Mouse (Mus musculus) liver, adult (tissue): ENCODE results near the gene Nrxn2.
A peak's percentile ranks its signal among the peaks of the same experiment; 100 is the strongest.

Source experiments
- GATA4 ChIP-seq: IDR thresholded peaks from 2 replicates; pipeline ENCODE4 v1.6.1; 2014; ENCODE audit warnings: mild to moderate bottlenecking, low read length; ENCODE audit not compliant: insufficient replicate concordance

The Nrxn2 gene

GRCm38 (mm10) chr19:6448752-6449151, 30.2 kb downstream of the Nrxn2 start:
- TF ChIP-seq GATA4 = no peak

GRCm38 (mm10) chr19:6449841-6450240, 31.3 kb downstream of the Nrxn2 start:
- TF ChIP-seq GATA4 = no peak

- TF ChIP-seq GATA4 = no peak
Measured at GRCm38 (mm10) chr19:6452030-6452494, 33.5 kb downstream of the Nrxn2 start.

GRCm38 (mm10) chr19:6452672-6453310, 34.3 kb downstream of the Nrxn2 start:
- TF ChIP-seq GATA4 = no peak

- no peak for TF ChIP-seq GATA4
Measured at GRCm38 (mm10) chr19:6453349-6453748, 34.8 kb downstream of the Nrxn2 start.

GRCm38 (mm10) chr19:6454041-6454720, 35.6 kb downstream of the Nrxn2 start:
- TF ChIP-seq GATA4 = no peak

- TF ChIP-seq GATA4 = no peak
Measured at GRCm38 (mm10) chr19:6459504-6459903, 41.0 kb downstream of the Nrxn2 start.

GRCm38 (mm10) chr19:6462841-6463240, 44.3 kb downstream of the Nrxn2 start:
- TF ChIP-seq GATA4 = no peak

GRCm38 (mm10) chr19:6464306-6465071, 46.0 kb downstream of the Nrxn2 start:
- TF ChIP-seq GATA4 = no peak

- TF ChIP-seq GATA4 = no peak
Measured at GRCm38 (mm10) chr19:6465090-6465489, 46.6 kb downstream of the Nrxn2 start.

- no peak for TF ChIP-seq GATA4
Measured at GRCm38 (mm10) chr19:6466945-6467344, 48.4 kb downstream of the Nrxn2 start.

- no peak for TF ChIP-seq GATA4
Measured at GRCm38 (mm10) chr19:6467374-6467979, 48.9 kb downstream of the Nrxn2 start.

- peak; percentile 45; the same call in 1 of the 2 replicates for TF ChIP-seq GATA4
Measured at GRCm38 (mm10) chr19:6471630-6472029, 53.1 kb downstream of the Nrxn2 start.

- TF ChIP-seq GATA4 = no peak
Measured at GRCm38 (mm10) chr19:6472821-6473220, 54.3 kb downstream of the Nrxn2 start.

GRCm38 (mm10) chr19:6474706-6475105, 56.2 kb downstream of the Nrxn2 start:
- no peak for TF ChIP-seq GATA4
